Mouse (Mus musculus) stomach, postnatal 0 days (tissue): ENCODE results near the gene Tln2. TPM values are rescaled to one million over a fixed set of nuclear protein-coding genes. Genes with fewer than 3 reads are reported as not detected.
"Not testable (repeated sequence)": the region's sequence is repeated elsewhere in the genome, so short reads cannot be mapped to it uniquely, and the experiment has no call there.

ENCODE experiments used
- ATAC-seq: fragments of 200-750 bp; cut with Nextera tagmentation; 2 replicates; pipeline ENCODE4 v1.8.0; 2017; ENCODE audit not compliant: low FRiP score, low TSS enrichment
- DNase-seq: peaks from one replicate; pipeline ENCODE4 v3.0.0-alpha.2; 2016; ENCODE audit warnings: low spot score
- H3K27ac ChIP-seq: fragments of 300-500 bp; sonication (generic); replicated peaks from 2 replicates; pipeline ENCODE4 v1.5.1; 2014; ENCODE audit warnings: mild to moderate bottlenecking, control low read depth
- H3K27me3 ChIP-seq: fragments of 300-500 bp; sonication (generic); 2 replicates; pipeline ENCODE4 v1.6.1; 2014; ENCODE audit warnings: low read length; ENCODE audit not compliant: control insufficient read depth, insufficient read depth
- H3K36me3 ChIP-seq: fragments of 300-500 bp; sonication (generic); 2 replicates; pipeline ENCODE4 v1.6.1; 2014; ENCODE audit warnings: low read length, mixed read lengths; ENCODE audit not compliant: control insufficient read depth, insufficient read depth
- H3K4me1 ChIP-seq: fragments of 300-500 bp; sonication (generic); replicated peaks from 2 replicates; pipeline ENCODE4 v1.6.1; 2014; ENCODE audit warnings: antibody characterized with exemption; ENCODE audit not compliant: control insufficient read depth, insufficient read depth
- H3K4me2 ChIP-seq: fragments of 300-500 bp; sonication (generic); replicated peaks from 2 replicates; pipeline ENCODE4 v1.6.1; 2014; ENCODE audit warnings: low read depth, mild to moderate bottlenecking, control low read depth, moderate library complexity
- H3K4me3 ChIP-seq: fragments of 300-500 bp; sonication (generic); 2 replicates; pipeline ENCODE4 v1.5.1; 2014; ENCODE audit warnings: low read depth, low read length, control low read depth
- H3K9ac ChIP-seq: fragments of 300-500 bp; sonication (generic); 2 replicates; pipeline ENCODE4 v1.6.1; 2014; ENCODE audit warnings: mild to moderate bottlenecking, low read length, control low read depth, mixed read lengths
- H3K9me3 ChIP-seq: fragments of 300-500 bp; sonication (generic); 2 replicates; pipeline ENCODE4 v1.6.1; 2016; ENCODE audit warnings: low read length; ENCODE audit not compliant: control insufficient read depth
- CTCF ChIP-seq: IDR thresholded peaks from 2 replicates; pipeline ENCODE4 v1.5.1; 2016; ENCODE audit warnings: antibody characterized with exemption, low read depth, mild to moderate bottlenecking, moderate library complexity
- EP300 ChIP-seq: optimal IDR thresholded peaks from 2 replicates; pipeline ENCODE3; 2016; ENCODE audit warnings: antibody characterized with exemption
- WGBS: fragments of 180-500 bp; shearing (Covaris S2); extraction: QIAGEN DNeasy Blood & Tissue Kit; methylation state at CpG from one replicate; pipeline ENCODE4 v1.1.7; 2014; 5-methylcytosine and 5-hydroxymethylcytosine counted together
- polyA plus RNA-seq: library from polyadenylated mRNA; unstranded; fragments of >200 nt; fragmentation: Nextera tagmentation; extraction: Ambion mirVana; gene quantifications from 2 replicates; pipeline ENCODE4 v1.2.1, GENCODE M21; 2015

The Tln2 gene
- polyA plus RNA-seq, 1 experiment from 2014 or later: 17.5 TPM

- H3K36me3 ChIP-seq: no peaks in the 10 kb centered on the region
- H3K4me3 ChIP-seq: no peak overlapping the region
- 88% methylated on average over 6 of the region's 6 CpGs for WGBS
- no peak overlapping the region for H3K4me2 ChIP-seq
- no peak overlapping the region for H3K27ac ChIP-seq
- no peaks in the 10 kb centered on the region for H3K4me1 ChIP-seq
- H3K27me3 ChIP-seq: no peaks in the 10 kb centered on the region
- no peak for DNase-seq
- no peaks in the 10 kb centered on the region for H3K9me3 ChIP-seq
- TF ChIP-seq CTCF (no peak), EP300 (no peak)
- no peak overlapping the region for H3K9ac ChIP-seq
- no peak for ATAC-seq
Measured at GRCm38 (mm10) chr9:67297236-67297889, 262.1 kb downstream of the Tln2 start.

DNA sequence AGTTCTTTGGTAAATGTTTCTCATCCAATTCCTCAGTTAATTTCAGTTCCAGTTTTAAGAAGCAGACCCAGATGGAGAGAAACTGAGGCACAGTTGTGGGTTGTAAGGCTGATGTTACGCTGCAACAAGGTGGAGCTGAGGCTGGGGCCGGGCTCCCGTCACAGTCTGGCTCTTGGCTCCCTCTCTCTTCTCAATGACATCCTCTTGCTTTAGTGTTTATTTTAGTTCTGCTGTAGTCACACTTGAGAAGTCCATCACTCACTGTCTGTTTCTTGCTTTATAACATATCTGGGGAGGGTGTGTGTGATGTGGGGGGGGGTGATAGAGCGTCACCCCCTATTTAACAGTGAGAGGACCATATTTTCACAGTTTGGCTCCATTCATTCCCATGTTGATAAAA lies 272.0 kb downstream of the Tln2 start:
- Histone ChIP-seq H3K4me3 (no peak overlapping the region), H3K36me3 (no peaks in the 10 kb centered on the region; the same call in 1 of the 2 replicates), H3K4me2 (no peak overlapping the region), H3K9me3 (no peaks in the 10 kb centered on the region), H3K27ac (no peak overlapping the region), H3K4me1 (no peaks in the 10 kb centered on the region), H3K27me3 (no peaks in the 10 kb centered on the region), H3K9ac (no peak overlapping the region)
- DNase-seq (no peak), ATAC-seq (no peak)
- TF ChIP-seq EP300 (no peak), CTCF (no peak)
- 56% methylated on average over 4 of the region's 4 CpGs for WGBS

DNA sequence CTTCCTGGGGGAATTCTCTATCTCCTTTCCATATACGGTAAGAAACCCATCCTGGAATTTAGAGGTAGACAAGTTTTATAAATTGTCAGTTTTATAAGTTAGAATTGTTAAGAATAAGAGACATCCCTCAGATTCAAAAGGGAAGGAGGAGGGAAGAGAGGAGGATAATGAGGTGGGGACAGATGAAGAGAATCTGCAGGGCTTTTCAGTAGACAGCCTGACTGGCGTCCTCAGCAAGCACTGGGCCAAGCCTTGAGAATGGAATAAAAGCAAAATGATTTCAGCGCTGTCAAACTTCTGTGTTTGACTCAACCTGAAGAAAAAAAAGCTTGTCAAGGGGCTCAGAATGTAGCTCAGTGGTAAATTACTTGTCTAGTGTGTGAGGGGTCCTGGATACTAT lies 272.7 kb downstream of the Tln2 start:
- WGBS: 74% methylated on average over 3 of the region's 3 CpGs
- no peak overlapping the region for H3K4me3 ChIP-seq
- H3K4me2 ChIP-seq: no peak overlapping the region
- TF ChIP-seq EP300 (no peak), CTCF (no peak)
- DNase-seq (no peak), ATAC-seq (no peak)
- H3K27me3 ChIP-seq: no peaks in the 10 kb centered on the region
- H3K36me3 ChIP-seq: no peaks in the 10 kb centered on the region; the same call in 1 of the 2 replicates
- H3K27ac ChIP-seq: no peak overlapping the region
- H3K9me3 ChIP-seq: no peaks in the 10 kb centered on the region
- no peaks in the 10 kb centered on the region for H3K4me1 ChIP-seq
- no peak overlapping the region for H3K9ac ChIP-seq

DNA sequence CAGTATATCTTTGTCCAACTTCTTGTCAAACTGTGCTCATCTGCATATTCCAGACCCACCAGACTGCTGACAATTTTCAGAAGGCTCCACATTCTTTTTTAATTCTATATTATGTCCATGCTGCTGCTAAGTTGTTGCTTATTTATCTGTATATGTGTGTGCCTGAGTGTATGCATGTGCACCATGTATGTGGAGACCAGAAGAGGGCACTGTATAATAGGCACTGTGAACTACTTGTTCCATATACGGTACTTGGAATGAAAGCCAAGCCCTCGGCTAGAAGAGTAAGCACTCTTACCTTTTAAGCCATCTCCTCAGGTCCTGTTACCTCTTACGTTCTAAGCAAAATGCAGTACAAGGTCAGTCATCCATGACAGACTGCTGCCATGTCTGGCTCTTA lies 274.0 kb downstream of the Tln2 start:
- Histone ChIP-seq H3K4me3 (no peak overlapping the region), H3K4me2 (no peak overlapping the region), H3K27ac (no peak overlapping the region), H3K27me3 (no peaks in the 10 kb centered on the region), H3K36me3 (no peaks in the 10 kb centered on the region; the same call in 1 of the 2 replicates), H3K4me1 (no peaks in the 10 kb centered on the region), H3K9ac (no peak overlapping the region), H3K9me3 (no peaks in the 10 kb centered on the region)
- WGBS: 68% methylated on average over 3 of the region's 3 CpGs
- DNase-seq: no peak
- ATAC-seq: no peak
- TF ChIP-seq EP300: no peak
- TF ChIP-seq CTCF: peak; percentile 48

DNA sequence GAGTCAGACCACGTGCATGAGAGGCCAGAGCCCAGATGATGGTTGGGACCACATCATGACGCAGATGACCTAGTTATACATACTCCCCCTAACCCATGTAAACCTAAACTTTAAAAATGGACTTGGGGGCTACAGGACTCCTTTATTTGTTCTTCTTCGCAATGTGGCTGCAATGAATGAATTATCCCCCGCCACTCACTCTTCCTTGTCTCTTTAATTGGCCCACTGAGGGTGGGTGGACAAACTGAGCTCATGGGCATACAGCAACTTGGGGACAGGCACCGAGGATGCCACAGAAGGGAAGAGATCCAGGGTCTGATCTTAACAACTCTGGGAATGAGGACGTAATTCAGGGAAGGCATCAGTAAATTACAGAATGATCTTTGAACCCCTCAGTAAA lies 277.7 kb downstream of the Tln2 start:
- ATAC-seq (no peak), DNase-seq (no peak)
- H3K27me3 ChIP-seq: no peaks in the 10 kb centered on the region
- no peaks in the 10 kb centered on the region for H3K36me3 ChIP-seq
- TF ChIP-seq EP300: no peak
- no peak for TF ChIP-seq CTCF
- no peak overlapping the region for H3K4me2 ChIP-seq
- WGBS: 72% methylated on average over 6 of the region's 6 CpGs
- no peak overlapping the region for H3K27ac ChIP-seq
- no peak overlapping the region for H3K9ac ChIP-seq
- H3K4me1 ChIP-seq: no peaks in the 10 kb centered on the region
- no peak overlapping the region for H3K4me3 ChIP-seq
- no peaks in the 10 kb centered on the region for H3K9me3 ChIP-seq

GRCm38 (mm10) chr9:67280311-67280710 lies 279.2 kb downstream of the Tln2 start:
- not testable (repeated sequence) for H3K36me3 ChIP-seq, H3K9me3 ChIP-seq, H3K9ac ChIP-seq, ATAC-seq, H3K4me3 ChIP-seq, H3K27me3 ChIP-seq, H3K4me2 ChIP-seq, H3K4me1 ChIP-seq, H3K27ac ChIP-seq, DNase-seq
